Mouse (Mus musculus) stomach, embryonic 15.5 days (tissue): Measurements from ENCODE around the gene Cacnb4. TPM values are rescaled to one million over a fixed set of nuclear protein-coding genes. Genes with fewer than 3 reads are reported as not detected.

Experiments
- ATAC-seq: fragments of 200-750 bp; cut with Nextera tagmentation; 2 replicates; pipeline ENCODE4 v1.8.0; 2017; ENCODE audit warnings: low read depth, moderate number of reproducible peaks, moderate TSS enrichment; ENCODE audit not compliant: insufficient read depth, low FRiP score
- H3K27ac ChIP-seq: fragments of 300-500 bp; sonication (generic); 2 replicates; pipeline ENCODE4 v1.5.1; 2015; ENCODE audit warnings: mild to moderate bottlenecking, inconsistent platforms
- H3K27me3 ChIP-seq: fragments of 300-500 bp; sonication (generic); replicated peaks from 2 replicates; pipeline ENCODE4 v1.6.1; 2015; ENCODE audit warnings: inconsistent platforms
- H3K36me3 ChIP-seq: fragments of 300-500 bp; sonication (generic); 2 replicates; pipeline ENCODE4 v1.6.1; 2015; ENCODE audit warnings: inconsistent platforms
- H3K4me1 ChIP-seq: fragments of 300-500 bp; sonication (generic); 2 replicates; pipeline ENCODE4 v1.6.1; 2015; ENCODE audit warnings: inconsistent platforms
- H3K4me2 ChIP-seq: fragments of 300-500 bp; sonication (generic); 2 replicates; pipeline ENCODE4 v1.6.1; 2015; ENCODE audit warnings: mild to moderate bottlenecking, inconsistent platforms
- H3K4me3 ChIP-seq: fragments of 300-500 bp; sonication (generic); replicated peaks from 2 replicates; pipeline ENCODE4 v1.5.1; 2015; ENCODE audit warnings: inconsistent platforms
- H3K9ac ChIP-seq: fragments of 300-500 bp; sonication (generic); 2 replicates; pipeline ENCODE4 v1.6.1; 2015; ENCODE audit warnings: inconsistent platforms
- H3K9me3 ChIP-seq: fragments of 300-500 bp; sonication (generic); 2 replicates; pipeline ENCODE4 v1.6.1; 2016; ENCODE audit warnings: inconsistent platforms
- WGBS: fragments of 180-500 bp; shearing (Covaris S2); methylation state at CpG from one replicate; pipeline ENCODE4 v1.1.7; 2015; 5-methylcytosine and 5-hydroxymethylcytosine counted together
- polyA plus RNA-seq: library from polyadenylated mRNA; unstranded; fragments of >200 nt; fragmentation: Nextera tagmentation; extraction: Ambion mirVana; gene quantifications from 2 replicates; pipeline ENCODE4 v1.2.1, GENCODE M21; 2015

The Cacnb4 gene
- polyA plus RNA-seq, 1 experiment from 2014 or later: 1.7 TPM

GRCm38 (mm10) chr2:52686601-52687000, 10.0 kb upstream of the Cacnb4 start:
- H3K36me3 ChIP-seq: no peaks in the 10 kb centered on the region
- ATAC-seq: no peak
- no peak overlapping the region for H3K9ac ChIP-seq
- H3K4me1 ChIP-seq: no peaks in the 10 kb centered on the region
- no peak overlapping the region for H3K4me3 ChIP-seq
- H3K4me2 ChIP-seq: no peak overlapping the region
- whole genome bisulfite sequencing: 69% methylated on average over 6 of the region's 6 CpGs
- H3K27me3 ChIP-seq: no peaks in the 10 kb centered on the region
- no peaks in the 10 kb centered on the region for H3K9me3 ChIP-seq
- H3K27ac ChIP-seq: no peak overlapping the region

GRCm38 (mm10) chr2:52677589-52677988, 958 bp upstream of the Cacnb4 start:
- no peaks in the 10 kb centered on the region for H3K36me3 ChIP-seq
- WGBS: 72% methylated on average over 4 of the region's 4 CpGs

GRCm38 (mm10) chr2:52676913-52677303, 277 bp upstream of the Cacnb4 start:
- Histone ChIP-seq H3K27me3 (peaks cover 9% of the 10 kb centered on the region), H3K4me1 (0 out of 2 replicates have a peak, but pooled peaks cover 10% of the 10 kb centered on the region), H3K36me3 (no peaks in the 10 kb centered on the region), H3K4me3 (peak overlapping the region; percentile 69), H3K4me2 (peak overlapping the region; percentile 96), H3K9me3 (no peaks in the 10 kb centered on the region), H3K9ac (no peak overlapping the region), H3K27ac (no peak overlapping the region)
- 0 out of 2 replicates have a peak, but pooled peaks have one; percentile 15 for ATAC-seq
- WGBS: 17% methylated on average over 6 of the region's 6 CpGs

More at GRCm38 (mm10) chr2:52677589-52677988, 958 bp upstream of the Cacnb4 start:
- Histone ChIP-seq H3K27ac (no peak overlapping the region), H3K9me3 (no peaks in the 10 kb centered on the region), H3K27me3 (peaks cover 9% of the 10 kb centered on the region), H3K9ac (no peak overlapping the region), H3K4me1 (0 out of 2 replicates have a peak, but pooled peaks cover 10% of the 10 kb centered on the region), H3K4me2 (no peak overlapping the region), H3K4me3 (no peak overlapping the region)
- ATAC-seq: no peak

- H3K27ac ChIP-seq: no peak overlapping the region
- no peak overlapping the region for H3K9ac ChIP-seq
- ATAC-seq: peak; percentile 20; the same call in 1 of the 2 replicates
- H3K9me3 ChIP-seq: no peaks in the 10 kb centered on the region
- peak overlapping the region; percentile 96 for H3K4me2 ChIP-seq
- H3K4me1 ChIP-seq: 0 out of 2 replicates have a peak, but pooled peaks cover 10% of the 10 kb centered on the region
- WGBS: 1% methylated on average over 39 of the region's 42 CpGs
- H3K27me3 ChIP-seq: peaks cover 9% of the 10 kb centered on the region
- H3K36me3 ChIP-seq: no peaks in the 10 kb centered on the region
- peak overlapping the region; percentile 69 for H3K4me3 ChIP-seq
Measured at GRCm38 (mm10) chr2:52675278-52675987, 1.2 kb downstream of the Cacnb4 start.

- H3K4me1 ChIP-seq: 0 out of 2 replicates have a peak, but pooled peaks cover 10% of the 10 kb centered on the region
- no peak for ATAC-seq
- H3K4me2 ChIP-seq: peak overlapping the region; percentile 96
- no peak overlapping the region for H3K27ac ChIP-seq
- 2% methylated on average over 19 of the region's 19 CpGs for WGBS
- peaks cover 9% of the 10 kb centered on the region for H3K27me3 ChIP-seq
- peak overlapping the region; percentile 69 for H3K4me3 ChIP-seq
- no peaks in the 10 kb centered on the region for H3K36me3 ChIP-seq
- H3K9me3 ChIP-seq: no peaks in the 10 kb centered on the region
- no peak overlapping the region for H3K9ac ChIP-seq
Measured at GRCm38 (mm10) chr2:52674886-52675277, 1.7 kb downstream of the Cacnb4 start.

- Histone ChIP-seq H3K4me2 (no peak overlapping the region), H3K9me3 (no peaks in the 10 kb centered on the region), H3K9ac (no peak overlapping the region), H3K4me1 (0 out of 2 replicates have a peak, but pooled peaks cover 10% of the 10 kb centered on the region), H3K27me3 (peaks cover 9% of the 10 kb centered on the region), H3K27ac (no peak overlapping the region), H3K36me3 (no peaks in the 10 kb centered on the region), H3K4me3 (no peak overlapping the region)
- no peak for ATAC-seq
- 92% methylated on average over 1 of the region's 1 CpGs for WGBS
Measured at GRCm38 (mm10) chr2:52673172-52673571, 3.5 kb downstream of the Cacnb4 start.

GRCm38 (mm10) chr2:52670733-52671132, 5.9 kb downstream of the Cacnb4 start:
- Histone ChIP-seq H3K27me3 (peaks cover 9% of the 10 kb centered on the region), H3K36me3 (no peaks in the 10 kb centered on the region), H3K9me3 (no peaks in the 10 kb centered on the region), H3K4me1 (0 out of 2 replicates have a peak, but pooled peaks cover 4% of the 10 kb centered on the region), H3K27ac (no peak overlapping the region), H3K4me2 (no peak overlapping the region), H3K4me3 (no peak overlapping the region), H3K9ac (no peak overlapping the region)
- WGBS: 84% methylated on average over 5 of the region's 5 CpGs
- no peak for ATAC-seq

- no peaks in the 10 kb centered on the region for H3K36me3 ChIP-seq
- H3K27ac ChIP-seq: no peak overlapping the region
- no peak overlapping the region for H3K9ac ChIP-seq
- no peak for ATAC-seq
- WGBS: 82% methylated on average over 6 of the region's 6 CpGs
- H3K27me3 ChIP-seq: no peaks in the 10 kb centered on the region
- no peaks in the 10 kb centered on the region for H3K4me1 ChIP-seq
- no peak overlapping the region for H3K4me3 ChIP-seq
- H3K9me3 ChIP-seq: no peaks in the 10 kb centered on the region
- H3K4me2 ChIP-seq: no peak overlapping the region
Measured at GRCm38 (mm10) chr2:52668480-52668879, 8.2 kb downstream of the Cacnb4 start.

GRCm38 (mm10) chr2:52656722-52657121, 19.9 kb downstream of the Cacnb4 start:
- WGBS: 80% methylated on average over 5 of the region's 5 CpGs
- H3K27ac ChIP-seq: no peak overlapping the region
- ATAC-seq: no peak

GRCm38 (mm10) chr2:52654541-52654940, 22.1 kb downstream of the Cacnb4 start:
- Histone ChIP-seq H3K4me2 (no peak overlapping the region), H3K27ac (no peak overlapping the region), H3K9ac (no peak overlapping the region), H3K27me3 (no peaks in the 10 kb centered on the region), H3K9me3 (no peaks in the 10 kb centered on the region), H3K4me1 (no peaks in the 10 kb centered on the region), H3K36me3 (no peaks in the 10 kb centered on the region), H3K4me3 (no peak overlapping the region)
- no peak for ATAC-seq
- WGBS: 71% methylated on average over 4 of the region's 4 CpGs

More at GRCm38 (mm10) chr2:52656722-52657121, 19.9 kb downstream of the Cacnb4 start:
- H3K9ac ChIP-seq: no peak overlapping the region
- no peak overlapping the region for H3K4me2 ChIP-seq
- no peaks in the 10 kb centered on the region for H3K36me3 ChIP-seq
- H3K4me1 ChIP-seq: no peaks in the 10 kb centered on the region
- H3K9me3 ChIP-seq: no peaks in the 10 kb centered on the region
- H3K4me3 ChIP-seq: no peak overlapping the region
- H3K27me3 ChIP-seq: peaks cover 3% of the 10 kb centered on the region; the same call in 1 of the 2 replicates

GRCm38 (mm10) chr2:52651547-52651946, 25.1 kb downstream of the Cacnb4 start:
- Histone ChIP-seq H3K27me3 (no peaks in the 10 kb centered on the region), H3K4me2 (no peak overlapping the region), H3K36me3 (no peaks in the 10 kb centered on the region), H3K27ac (no peak overlapping the region), H3K9ac (no peak overlapping the region), H3K9me3 (no peaks in the 10 kb centered on the region), H3K4me3 (no peak overlapping the region), H3K4me1 (no peaks in the 10 kb centered on the region)
- ATAC-seq: no peak
- WGBS: 85% methylated on average over 6 of the region's 6 CpGs

- Histone ChIP-seq H3K4me2 (no peak overlapping the region), H3K36me3 (no peaks in the 10 kb centered on the region), H3K27me3 (no peaks in the 10 kb centered on the region), H3K4me3 (no peak overlapping the region), H3K9me3 (no peaks in the 10 kb centered on the region), H3K27ac (no peak overlapping the region), H3K9ac (no peak overlapping the region), H3K4me1 (no peaks in the 10 kb centered on the region)
- WGBS: 71% methylated on average over 8 of the region's 8 CpGs
- ATAC-seq: no peak
Measured at GRCm38 (mm10) chr2:52647255-52647998, 29.2 kb downstream of the Cacnb4 start.
